21 mouse cellular contexts compared by ENCODE assay signal in the genomic region with DNA sequence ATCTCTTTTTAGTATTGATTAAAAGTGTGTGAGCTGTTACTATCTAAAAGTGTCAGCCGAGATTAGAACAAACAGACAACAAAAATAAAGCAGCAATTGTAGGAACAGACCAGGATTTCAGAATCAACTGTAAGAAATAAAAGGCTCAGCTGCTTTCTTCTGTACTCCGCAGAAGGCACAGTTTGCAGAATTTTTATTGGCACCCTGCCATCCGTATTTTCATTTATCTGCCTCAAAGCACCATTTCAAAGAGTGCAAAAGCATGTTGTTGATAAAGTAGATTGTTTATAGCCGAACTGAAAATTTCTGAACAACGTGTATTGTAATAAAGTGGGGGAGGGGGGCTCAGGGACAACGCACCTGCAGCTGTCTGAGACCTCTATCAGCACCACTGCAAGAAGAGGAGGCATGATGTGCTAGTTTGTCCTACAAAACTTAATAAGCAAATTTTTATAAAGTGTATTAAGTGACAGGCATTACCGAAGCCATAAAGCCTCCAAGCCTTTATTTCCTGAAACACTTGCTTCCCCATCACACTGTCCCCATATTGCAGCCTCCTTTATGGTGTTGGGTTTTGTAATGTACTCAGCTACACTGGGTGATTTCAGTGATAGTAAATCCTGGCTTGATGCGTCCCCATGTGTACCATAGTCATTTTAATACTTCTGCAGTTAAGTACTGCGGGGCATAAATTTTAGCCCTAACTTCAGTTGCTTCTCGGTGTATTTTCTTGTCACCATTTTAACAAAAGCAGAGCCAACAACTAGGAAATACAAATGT.
DNase-seq lines count a peak whose midpoint lies in the region; ATAC-seq and TF ChIP-seq lines count a peak whose summit lies in the region.
"Had no signal": no experiment of that assay in that cellular context is flagged by ENCODE, and none has a peak within 500 bp of the region (broad histone marks: within the 10 kb centered on the region; RNA-seq: fewer than 3 reads in every experiment).

No protein-coding gene starts in this region.

- no peak for ATAC-seq in hindbrain, postnatal 0 days
- ATAC-seq in hindbrain, embryonic 12.5 days (ENCODE audit: low FRiP score) = no peak
- ATAC-seq in midbrain, postnatal 0 days (ENCODE audit: low FRiP score) = no peak
- ATAC-seq in midbrain, embryonic 13.5 days = no peak
- ATAC-seq in forebrain, embryonic 16.5 days = peak; percentile 50; the same call in 1 of the 2 replicates
- ATAC-seq: intestine, embryonic 16.5 days had no signal

- 68% methylated on average over 10 of the region's 10 CpGs for WGBS in hindbrain, postnatal 0 days
- WGBS in hindbrain, embryonic 12.5 days = 88% methylated on average over 10 of the region's 10 CpGs
- 72% methylated on average over 10 of the region's 10 CpGs for WGBS in midbrain, postnatal 0 days
- 86% methylated on average over 10 of the region's 10 CpGs for WGBS in midbrain, embryonic 13.5 days
- 58% methylated on average over 10 of the region's 10 CpGs for WGBS in forebrain, embryonic 16.5 days

- TF ChIP-seq CTCF in hindbrain, postnatal 0 days (IDR thresholded peaks at IDR 0.05; ENCODE audit: low read depth) = no peak
- TF ChIP-seq CTCF in midbrain, postnatal 0 days (IDR thresholded peaks at IDR 0.05) = no peak

- no peak overlapping the region for H3K4me3 ChIP-seq in hindbrain, postnatal 0 days (ENCODE audit: low read length)
- H3K4me3 ChIP-seq in hindbrain, embryonic 12.5 days = no peak overlapping the region
- no peak overlapping the region for H3K4me3 ChIP-seq in midbrain, postnatal 0 days (ENCODE audit: low read depth, low read length)
- no peak overlapping the region for H3K4me3 ChIP-seq in midbrain, embryonic 13.5 days (replicated peaks)
- no peak overlapping the region for H3K4me3 ChIP-seq in forebrain, embryonic 16.5 days (replicated peaks; ENCODE audit: low read length)
- H3K4me3 ChIP-seq: embryonic facial prominence, embryonic 15.5 days; erythroblast, embryonic 14.5 days; gastrocnemius, adult 2 months; heart, embryonic 15.5 days had no signal

- no peak overlapping the region for H3K9ac ChIP-seq in hindbrain, postnatal 0 days (replicated peaks; ENCODE audit: low read length)
- no peak overlapping the region for H3K9ac ChIP-seq in hindbrain, embryonic 12.5 days
- H3K9ac ChIP-seq in midbrain, postnatal 0 days (replicated peaks; ENCODE audit: low read length, poor library complexity, severe bottlenecking) = no peak overlapping the region
- H3K9ac ChIP-seq in midbrain, embryonic 13.5 days (replicated peaks) = no peak overlapping the region
- no peak overlapping the region for H3K9ac ChIP-seq in forebrain, embryonic 16.5 days (replicated peaks; ENCODE audit: low read depth, low read length)
- H3K9ac ChIP-seq: embryonic facial prominence, embryonic 15.5 days; heart, embryonic 15.5 days; hindbrain, embryonic 14.5 days had no signal

- no peaks in the 10 kb centered on the region for H3K27me3 ChIP-seq in hindbrain, postnatal 0 days (ENCODE audit: insufficient read depth, low read length)
- H3K27me3 ChIP-seq in hindbrain, embryonic 12.5 days = no peaks in the 10 kb centered on the region
- H3K27me3 ChIP-seq in midbrain, postnatal 0 days (ENCODE audit: insufficient read depth, low read length) = no peaks in the 10 kb centered on the region
- no peaks in the 10 kb centered on the region for H3K27me3 ChIP-seq in midbrain, embryonic 13.5 days
- H3K27me3 ChIP-seq in forebrain, embryonic 16.5 days (replicated peaks; ENCODE audit: control insufficient read depth, insufficient read depth, low read length) = no peaks in the 10 kb centered on the region
- H3K27me3 ChIP-seq: embryonic facial prominence, embryonic 15.5 days; heart, embryonic 15.5 days had no signal

- H3K36me3 ChIP-seq in hindbrain, postnatal 0 days (ENCODE audit: insufficient read depth, low read length) = no peaks in the 10 kb centered on the region
- no peaks in the 10 kb centered on the region for H3K36me3 ChIP-seq in hindbrain, embryonic 12.5 days
- H3K36me3 ChIP-seq in midbrain, postnatal 0 days (ENCODE audit: insufficient read depth, low read length) = no peaks in the 10 kb centered on the region
- no peaks in the 10 kb centered on the region for H3K36me3 ChIP-seq in midbrain, embryonic 13.5 days
- H3K36me3 ChIP-seq in forebrain, embryonic 16.5 days (ENCODE audit: control insufficient read depth, insufficient read depth) = no peaks in the 10 kb centered on the region
- H3K36me3 ChIP-seq: embryonic facial prominence, embryonic 15.5 days; heart, embryonic 15.5 days had no signal

- no peak overlapping the region for H3K27ac ChIP-seq in hindbrain, postnatal 0 days
- H3K27ac ChIP-seq in hindbrain, embryonic 12.5 days = no peak overlapping the region
- no peak overlapping the region for H3K27ac ChIP-seq in midbrain, postnatal 0 days (ENCODE audit: low read depth, low read length)
- no peak overlapping the region for H3K27ac ChIP-seq in midbrain, embryonic 13.5 days
- H3K27ac ChIP-seq in forebrain, embryonic 16.5 days (ENCODE audit: low read length) = no peak overlapping the region
- H3K27ac ChIP-seq: embryonic facial prominence, embryonic 15.5 days; gastrocnemius, adult 2 months; heart, embryonic 15.5 days; hindbrain, embryonic 14.5 days had no signal

- H3K9me3 ChIP-seq in hindbrain, postnatal 0 days (ENCODE audit: low read length) = no peaks in the 10 kb centered on the region
- no peaks in the 10 kb centered on the region for H3K9me3 ChIP-seq in hindbrain, embryonic 12.5 days (replicated peaks)
- no peaks in the 10 kb centered on the region for H3K9me3 ChIP-seq in midbrain, postnatal 0 days (ENCODE audit: low read length)
- no peaks in the 10 kb centered on the region for H3K9me3 ChIP-seq in midbrain, embryonic 13.5 days
- H3K9me3 ChIP-seq in forebrain, embryonic 16.5 days (ENCODE audit: control insufficient read depth, low read length) = no peaks in the 10 kb centered on the region
- H3K9me3 ChIP-seq: embryonic facial prominence, embryonic 15.5 days; heart, embryonic 15.5 days had no signal

- H3K4me2 ChIP-seq in hindbrain, postnatal 0 days (ENCODE audit: low read depth, low read length) = no peak overlapping the region
- no peak overlapping the region for H3K4me2 ChIP-seq in hindbrain, embryonic 12.5 days (replicated peaks)
- no peak overlapping the region for H3K4me2 ChIP-seq in midbrain, postnatal 0 days (ENCODE audit: low read depth, low read length, poor library complexity, severe bottlenecking)
- H3K4me2 ChIP-seq in midbrain, embryonic 13.5 days (replicated peaks) = no peak overlapping the region
- H3K4me2 ChIP-seq in forebrain, embryonic 16.5 days (ENCODE audit: low read length) = no peak overlapping the region
- H3K4me2 ChIP-seq: embryonic facial prominence, embryonic 15.5 days; heart, embryonic 11.5 days; heart, embryonic 15.5 days; hindbrain, embryonic 14.5 days had no signal

- no peaks in the 10 kb centered on the region for H3K4me1 ChIP-seq in hindbrain, postnatal 0 days (ENCODE audit: insufficient read depth, low read length)
- H3K4me1 ChIP-seq in hindbrain, embryonic 12.5 days = no peaks in the 10 kb centered on the region
- no peaks in the 10 kb centered on the region for H3K4me1 ChIP-seq in midbrain, postnatal 0 days (ENCODE audit: insufficient read depth, low read length)
- no peaks in the 10 kb centered on the region for H3K4me1 ChIP-seq in midbrain, embryonic 13.5 days (replicated peaks)
- no peaks in the 10 kb centered on the region for H3K4me1 ChIP-seq in forebrain, embryonic 16.5 days (replicated peaks; ENCODE audit: control insufficient read depth, insufficient read depth, low read length)
- H3K4me1 ChIP-seq: embryonic facial prominence, embryonic 15.5 days had no signal

- peak; percentile 12 for DNase-seq in hindbrain, postnatal 0 days (ENCODE audit: low spot score)
- peak; percentile 12 for DNase-seq in midbrain, postnatal 0 days (ENCODE audit: low spot score)
- no peak for DNase-seq in thymus, postnatal 14 days
- DNase-seq in gastrocnemius, postnatal 10 days = no peak
- DNase-seq: adrenal gland, adult 2 months; adrenal gland, postnatal 25 days; cerebellum, adult 11 months; cerebellum, adult 8-10 months; embryo, embryonic 11 days; gastrocnemius, adult 2 months; heart, adult 18-20 months; heart, postnatal 14 days had no signal

Comparison
In these comparisons a context has a peak if more than half of its experiments do, and no peak if none do; other contexts are left out.
1. DNase-seq: peak in hindbrain, postnatal 0 days (single experiment) and midbrain, postnatal 0 days (single experiment); none in thymus, postnatal 14 days (single experiment) and gastrocnemius, postnatal 10 days (single experiment).